Mouse (Mus musculus) T-helper 1 cell (primary cell): ENCODE measurements around the gene Macrod2.

Experiments
- in situ Hi-C: fragments of 300-600 bp; cut with MboI, MseI; formaldehyde crosslinking; loops from one replicate; pipeline ENCODE4 v1.15.1; 2025; ENCODE audit warnings: high pct_unique_total_duplicates

Gene Macrod2

GRCm38 (mm10) chr2:141935130-141935529 is 1540.0 kb downstream of the Macrod2 start:
- in situ Hi-C loops = no loop called here

GRCm38 (mm10) chr2:141954795-141955194 is 1559.7 kb downstream of the Macrod2 start:
- in situ Hi-C loops = no loop called here

GRCm38 (mm10) chr2:141955197-141955596 is 1560.1 kb downstream of the Macrod2 start:
- in situ Hi-C loops = no loop called here

- in situ Hi-C loops = no loop called here
Observed at GRCm38 (mm10) chr2:141962868-141963267, 1567.8 kb downstream of the Macrod2 start.

DNA sequence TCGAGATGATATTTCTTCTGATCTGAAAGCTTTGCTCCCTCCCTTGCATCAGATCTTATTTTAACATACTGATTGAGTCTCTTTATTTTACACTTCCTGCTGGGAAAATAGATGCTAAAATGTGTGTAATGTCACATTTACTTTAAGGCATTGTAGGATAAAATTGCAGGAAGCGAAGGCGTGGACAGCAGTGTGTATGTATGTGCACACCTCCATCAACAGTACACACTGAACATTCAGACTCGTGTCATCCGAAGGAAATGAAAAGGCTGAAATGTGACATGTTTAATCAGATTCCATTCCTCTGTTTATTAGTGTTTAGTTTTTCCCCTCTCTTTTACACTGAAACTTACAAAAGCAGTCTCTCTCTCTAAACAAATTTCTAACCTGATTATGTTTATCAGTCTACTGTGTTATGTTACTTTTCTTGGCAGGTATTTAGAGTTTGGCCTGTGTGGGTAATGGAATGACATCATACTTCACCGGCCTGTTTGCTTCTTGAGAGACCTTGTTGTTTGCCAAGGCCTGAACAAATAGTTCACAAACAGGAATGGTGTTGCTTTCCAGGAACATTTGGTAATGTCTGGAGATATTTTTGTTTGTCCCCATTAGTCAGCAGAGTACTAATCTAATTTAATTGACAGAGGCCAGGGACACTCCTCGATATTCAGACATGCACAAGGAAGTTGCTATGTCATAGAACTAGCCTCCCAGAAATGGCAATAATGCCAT is 1588.7 kb downstream of the Macrod2 start:
- in situ Hi-C loops = loop anchor here (10.0 kb wide), 1 partner anchor 979 kb away; no protein-coding TSS in a partner anchor

DNA sequence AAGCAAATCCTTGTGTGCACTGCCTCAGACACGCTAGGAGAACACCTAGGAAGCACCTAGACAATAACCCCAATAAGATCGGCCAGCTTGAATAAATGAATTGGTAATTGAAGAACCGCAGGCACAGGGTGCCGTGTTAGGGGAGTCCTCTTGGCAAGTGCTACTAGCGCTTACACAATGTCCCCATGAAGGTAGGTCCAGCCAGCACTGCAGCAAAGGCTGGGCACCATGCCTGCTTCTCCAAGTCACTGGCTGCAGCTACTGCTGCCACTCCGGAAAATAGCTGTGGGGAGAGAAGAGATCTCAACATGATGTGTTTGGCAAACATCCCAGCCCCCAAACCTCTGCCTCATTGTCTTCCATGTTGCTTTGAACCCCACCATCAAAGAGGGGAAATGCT is 1603.8 kb downstream of the Macrod2 start:
- in situ Hi-C loops = no loop called here

- in situ Hi-C loops = no loop called here
Observed at GRCm38 (mm10) chr2:142024534-142025155, 1629.5 kb downstream of the Macrod2 start.

- in situ Hi-C loops = no loop called here
Observed at GRCm38 (mm10) chr2:142026721-142027120, 1631.6 kb downstream of the Macrod2 start.

GRCm38 (mm10) chr2:142030756-142031646 is 1635.9 kb downstream of the Macrod2 start:
- in situ Hi-C loops = no loop called here

- in situ Hi-C loops = no loop called here
Observed at GRCm38 (mm10) chr2:142055576-142055975, 1660.5 kb downstream of the Macrod2 start.

DNA sequence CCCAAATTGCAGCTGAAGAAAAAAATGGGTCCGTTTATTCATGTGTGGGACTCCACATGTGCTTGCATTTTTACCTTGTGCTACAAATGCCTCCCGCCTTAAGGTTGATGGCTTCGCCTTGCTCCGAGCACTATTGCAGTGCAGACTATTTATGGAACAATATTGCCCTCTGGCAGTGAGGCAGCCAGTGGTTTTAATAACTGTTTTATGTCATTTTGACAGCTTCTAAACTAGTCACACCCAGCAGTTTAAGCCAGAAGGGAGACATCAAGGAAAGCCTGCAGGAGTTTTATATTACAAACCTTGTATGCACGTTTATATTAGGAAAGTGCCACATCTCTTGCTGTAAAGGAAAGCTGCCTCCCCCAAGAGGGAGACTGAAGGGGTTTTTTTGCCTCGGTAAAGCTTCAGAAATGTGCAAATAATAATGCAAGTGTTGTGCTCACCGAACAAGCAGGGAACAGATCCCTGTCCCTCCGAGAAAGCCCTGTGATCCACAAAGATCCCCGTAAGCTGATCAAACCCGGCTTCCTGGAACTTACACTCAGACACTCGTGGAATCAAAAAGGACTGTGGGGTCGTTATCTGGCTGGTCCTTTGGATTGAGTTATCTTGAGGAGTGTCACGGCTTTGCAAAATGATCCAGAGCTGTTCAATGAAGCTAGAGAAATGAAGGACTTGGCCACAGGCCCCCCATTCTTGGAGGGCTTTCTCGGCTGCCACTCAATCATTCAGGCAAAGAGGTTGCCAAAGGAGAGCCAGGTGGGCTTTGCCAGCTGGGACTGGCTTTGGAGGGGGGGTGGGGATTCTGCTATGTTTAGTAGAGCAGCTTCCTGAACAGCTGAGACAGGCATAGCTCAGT is 1663.0 kb downstream of the Macrod2 start:
- in situ Hi-C loops = no loop called here

DNA sequence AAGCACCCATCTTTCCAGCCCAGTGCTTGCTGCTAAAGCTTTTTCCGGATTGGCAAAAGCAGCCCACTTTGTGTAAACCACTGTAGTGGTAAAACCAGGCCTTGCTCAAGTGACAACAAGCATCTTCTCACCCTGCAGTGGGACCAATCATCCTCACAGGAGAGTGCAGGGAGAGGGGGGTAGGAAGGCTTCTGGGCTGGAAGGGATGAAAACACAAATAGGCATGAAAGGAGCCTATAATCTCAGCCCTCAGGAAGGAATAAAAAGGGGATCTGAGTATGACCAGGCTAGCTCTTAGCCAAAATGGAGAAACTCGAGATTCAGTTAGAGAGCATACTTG is 1663.6 kb downstream of the Macrod2 start:
- in situ Hi-C loops = no loop called here

DNA sequence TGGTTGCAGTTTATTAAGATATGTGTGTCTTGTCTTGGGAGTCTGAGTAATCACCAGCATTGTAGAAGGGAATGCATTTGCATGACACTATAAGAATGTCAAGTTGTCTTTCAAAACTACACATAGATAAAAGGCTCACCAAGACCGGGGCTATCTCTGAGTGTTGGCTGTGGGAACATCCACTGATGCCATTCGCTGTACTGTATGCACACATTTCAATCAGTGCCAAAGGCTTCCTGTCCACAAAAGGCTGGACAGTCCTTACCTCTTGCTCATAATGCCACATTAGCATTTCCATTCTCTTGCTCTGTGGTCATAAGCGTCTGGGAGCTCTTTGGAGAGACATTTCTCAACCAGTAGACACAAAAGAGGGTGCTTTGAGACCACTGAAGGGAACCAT is 1713.8 kb downstream of the Macrod2 start:
- in situ Hi-C loops = no loop called here

DNA sequence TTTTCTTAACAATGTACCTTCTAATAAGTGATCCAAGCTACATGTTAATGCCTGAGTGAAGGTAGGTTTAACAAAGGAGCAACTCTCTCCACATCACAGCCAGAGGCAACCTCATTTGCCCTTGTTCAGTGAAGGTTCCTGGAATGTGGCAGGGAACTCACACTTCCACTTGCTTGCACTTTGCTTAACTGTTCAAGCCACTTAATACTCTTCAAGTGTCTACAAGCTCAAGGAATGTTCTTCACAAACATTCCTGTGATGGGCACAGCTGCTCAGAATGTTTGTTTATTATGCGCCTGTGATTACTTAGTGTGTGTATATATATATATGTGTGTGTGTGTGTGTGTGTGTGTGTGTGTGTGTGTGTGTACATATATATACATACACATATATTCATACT is 1721.5 kb downstream of the Macrod2 start:
- in situ Hi-C loops = no loop called here

DNA sequence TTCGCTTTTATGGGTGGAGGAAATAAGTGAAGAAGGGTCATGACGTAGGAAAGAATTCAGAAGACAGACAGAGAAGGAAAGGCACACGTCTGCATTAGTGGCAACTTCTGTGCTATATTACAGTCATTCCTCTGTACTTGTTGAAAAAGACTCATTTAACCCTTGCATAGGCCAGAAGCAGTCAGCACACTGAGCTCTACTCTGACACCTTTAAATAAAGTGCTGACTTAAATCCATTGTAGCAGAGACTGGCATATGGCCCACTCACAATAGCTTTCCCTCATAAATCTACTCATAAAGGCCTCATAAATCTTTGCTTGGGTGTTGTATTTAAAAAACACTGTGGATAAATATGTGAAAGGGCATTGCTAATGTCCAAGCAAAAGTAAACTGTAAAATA is 1733.0 kb downstream of the Macrod2 start:
- in situ Hi-C loops = no loop called here

GRCm38 (mm10) chr2:142129166-142129565 is 1734.1 kb downstream of the Macrod2 start:
- in situ Hi-C loops = no loop called here

DNA sequence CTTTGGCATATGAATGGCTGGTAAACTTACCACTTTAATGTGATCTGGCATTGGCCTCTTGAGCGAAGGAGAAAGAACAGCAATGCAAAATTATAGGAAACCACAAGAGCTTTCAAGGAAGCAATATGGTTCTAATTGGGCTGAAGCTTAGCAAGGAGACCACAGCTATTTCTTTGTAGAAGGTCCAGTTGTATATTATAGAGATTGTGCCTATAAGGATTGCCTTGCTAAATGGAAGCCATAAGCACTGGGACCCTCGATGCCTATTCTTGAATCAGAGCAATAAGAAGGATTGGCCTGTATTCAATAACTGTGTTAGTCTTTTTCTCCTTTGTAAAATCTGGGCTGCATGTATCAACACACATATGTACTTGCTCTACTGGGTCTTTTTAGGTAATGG is 1754.2 kb downstream of the Macrod2 start:
- in situ Hi-C loops = no loop called here

DNA sequence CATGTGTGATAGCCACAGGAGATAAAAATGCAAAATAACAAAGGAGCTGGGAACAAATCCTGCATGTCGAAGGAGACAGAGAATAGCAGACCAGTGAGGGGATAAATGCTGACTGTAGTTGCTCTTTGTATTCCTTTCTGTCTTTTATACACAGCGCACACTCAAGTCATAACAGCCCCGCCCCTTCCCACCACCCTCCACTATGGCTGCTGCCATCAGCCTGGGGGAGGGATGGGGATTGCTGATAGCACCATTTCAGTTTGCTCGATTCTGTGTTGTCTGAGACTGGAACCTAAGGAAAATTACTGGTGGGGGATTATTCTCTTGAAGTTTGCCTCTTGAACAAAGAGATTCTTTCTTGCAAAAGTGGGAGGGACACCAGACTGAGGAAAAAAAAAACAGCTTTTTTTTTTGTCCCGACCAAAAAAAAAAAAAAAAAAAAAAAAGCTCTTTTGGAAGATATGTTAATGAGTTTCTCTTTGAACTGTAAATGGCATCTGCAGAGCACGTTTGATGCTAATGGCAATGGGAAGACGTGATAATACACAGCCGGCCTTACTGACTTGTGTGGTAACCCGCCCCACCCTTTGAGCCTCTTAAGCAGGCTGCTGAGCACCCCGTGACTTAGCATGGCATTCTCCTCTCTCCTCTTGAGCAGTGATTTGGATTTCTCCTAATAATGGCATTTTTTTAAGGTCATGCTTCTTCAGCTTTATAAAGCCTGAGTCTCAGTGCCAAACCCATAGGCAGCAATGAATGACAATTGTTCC is 1768.6 kb downstream of the Macrod2 start:
- in situ Hi-C loops = no loop called here

- in situ Hi-C loops = no loop called here
Observed at GRCm38 (mm10) chr2:142169649-142170048, 1774.5 kb downstream of the Macrod2 start.

- in situ Hi-C loops = no loop called here
Observed at GRCm38 (mm10) chr2:142172706-142173105, 1777.6 kb downstream of the Macrod2 start.

DNA sequence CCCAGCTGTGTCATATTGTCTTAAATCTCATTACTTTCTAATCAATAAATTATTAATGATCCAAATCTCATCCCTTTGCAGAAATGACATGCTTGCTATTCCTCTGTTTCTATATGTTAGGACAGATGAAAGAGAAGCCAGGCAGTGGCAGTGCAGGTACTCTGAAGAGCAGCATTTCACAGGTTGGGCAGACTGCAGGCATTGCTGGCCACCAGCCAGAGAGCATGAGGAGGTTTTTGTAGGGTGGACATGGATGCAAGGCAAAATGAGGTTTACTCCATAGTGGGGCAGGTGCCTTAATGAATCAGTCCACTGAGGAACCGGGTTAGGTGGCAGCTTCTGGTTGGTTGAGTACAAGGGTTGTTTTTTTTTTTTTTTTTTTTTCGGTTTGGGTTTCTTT is 1778.9 kb downstream of the Macrod2 start:
- in situ Hi-C loops = no loop called here
